Mouse (Mus musculus): Measurements from ENCODE around the gene Cdk11b. TPM values are rescaled to one million over a fixed set of nuclear protein-coding genes. Genes with fewer than 3 reads are reported as not detected.
A peak's percentile ranks its signal among the peaks of the same experiment; 100 is the strongest.
"Not testable (repeated sequence)": the region's sequence is repeated elsewhere in the genome, so short reads cannot be mapped to it uniquely, and the experiment has no call there.

The Cdk11b gene
- polyA plus RNA-seq, 1 experiment from 2014 or later, result 56.2 TPM

DNA sequence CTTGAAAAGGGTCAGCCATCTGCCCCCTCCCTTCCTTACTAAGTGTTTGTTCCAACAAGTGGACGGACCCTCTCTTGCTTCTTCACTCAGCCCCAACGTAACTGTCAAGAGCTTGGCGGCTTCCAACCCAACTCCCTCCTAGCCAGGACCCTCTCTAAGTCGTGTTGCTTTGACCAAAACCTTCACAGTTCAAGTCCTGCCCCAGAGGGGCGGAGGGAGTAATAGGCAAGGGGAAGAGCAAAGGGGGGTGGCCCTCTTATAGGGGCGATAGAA lies 29.5 kb downstream of the Cdk11b start:
- Histone ChIP-seq H3K27ac (no peak overlapping the region), H3K4me3 (0 out of 2 replicates have a peak overlapping the region, but pooled peaks have one; percentile 38), H3K9ac (no peak overlapping the region), H3K9me3 (no peaks in the 10 kb centered on the region), H3K27me3 (replicated peaks) (peaks cover 61% of the 10 kb centered on the region), H3K4me1 (peaks cover 28% of the 10 kb centered on the region), H3K4me2 (peak overlapping the region; percentile 73), H3K36me3 (replicated peaks) (peaks cover 38% of the 10 kb centered on the region)
- ATAC-seq (replicated peaks), result no peak
- WGBS, result 4% methylated on average over 6 of the region's 6 CpGs

- peak; percentile 48; the same call in 1 of the 2 replicates for ATAC-seq (replicated peaks)
- Histone ChIP-seq H3K4me2 (peak overlapping the region; percentile 73), H3K27ac (no peak overlapping the region), H3K36me3 (replicated peaks) (peaks cover 37% of the 10 kb centered on the region), H3K4me1 (peaks cover 28% of the 10 kb centered on the region), H3K9ac (no peak overlapping the region), H3K4me3 (peak overlapping the region; percentile 21), H3K27me3 (replicated peaks) (peaks cover 61% of the 10 kb centered on the region), H3K9me3 (no peaks in the 10 kb centered on the region)
- 3% methylated on average over 52 of the region's 52 CpGs for WGBS
Measured at GRCm38 (mm10) chr4:155654456-155655298, 30.0 kb downstream of the Cdk11b start.

DNA sequence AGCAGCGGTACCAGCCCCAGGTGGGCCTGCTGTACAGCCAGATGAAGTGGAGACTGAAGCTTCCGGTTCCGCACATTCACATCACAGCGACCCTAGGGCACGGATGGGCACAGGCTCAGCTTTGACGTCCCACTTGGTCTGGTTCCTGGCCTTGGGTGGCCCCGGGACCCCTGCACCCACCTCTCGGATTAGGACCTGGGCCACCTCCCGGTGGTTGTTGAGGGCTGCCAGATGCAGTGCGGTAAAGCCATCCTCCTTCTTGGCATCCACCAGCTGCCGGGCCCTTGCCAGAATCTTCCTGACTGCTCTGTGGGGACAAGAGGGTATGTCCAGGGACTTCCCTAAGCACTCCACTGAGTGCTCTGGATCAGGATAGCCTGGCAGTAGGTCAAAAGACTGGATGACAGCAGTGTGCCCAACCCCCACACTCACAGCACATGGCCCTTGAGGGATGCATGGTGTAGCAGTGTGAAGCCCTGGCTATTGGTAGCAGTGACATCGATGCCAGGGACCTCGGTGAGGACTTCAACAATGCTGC lies 31.6 kb downstream of the Cdk11b start:
- 89% methylated on average over 13 of the region's 13 CpGs for WGBS
- ATAC-seq (replicated peaks), result no peak
- H3K27me3 ChIP-seq (replicated peaks), result peaks cover 55% of the 10 kb centered on the region

DNA sequence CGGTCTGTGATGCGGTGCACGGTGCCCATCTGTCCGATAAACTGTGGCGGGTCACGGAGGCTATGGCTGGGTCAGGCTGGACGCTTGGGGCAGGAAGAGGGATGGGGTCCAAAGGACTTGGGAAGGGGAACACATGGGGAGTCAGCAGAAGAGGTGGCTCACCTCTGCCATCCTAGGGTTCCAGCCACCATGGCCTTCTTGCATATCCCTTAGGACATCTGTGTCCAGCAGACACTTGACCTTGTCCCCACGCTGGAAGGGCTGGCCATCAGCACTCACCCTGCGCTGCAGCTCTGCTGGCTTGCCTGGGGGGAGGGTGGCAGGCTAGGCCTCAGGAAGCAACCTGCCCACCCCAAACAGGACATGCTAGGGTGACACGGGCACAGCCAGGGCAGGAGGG lies 34.3 kb downstream of the Cdk11b start:
- Histone ChIP-seq H3K4me3 (no peak overlapping the region), H3K4me1 (peaks cover 13% of the 10 kb centered on the region), H3K36me3 (replicated peaks) (peaks cover 29% of the 10 kb centered on the region; the same call in 1 of the 2 replicates), H3K27ac (no peak overlapping the region), H3K4me2 (no peak overlapping the region), H3K9me3 (no peaks in the 10 kb centered on the region), H3K9ac (no peak overlapping the region), H3K27me3 (replicated peaks) (peaks cover 28% of the 10 kb centered on the region)
- 89% methylated on average over 10 of the region's 10 CpGs for WGBS
- ATAC-seq (replicated peaks), result no peak

More for the DNA sequence above, 31.6 kb downstream of the Cdk11b start:
- Histone ChIP-seq H3K4me1 (peaks cover 28% of the 10 kb centered on the region), H3K9ac (no peak overlapping the region), H3K27ac (no peak overlapping the region), H3K4me3 (no peak overlapping the region), H3K9me3 (no peaks in the 10 kb centered on the region), H3K36me3 (replicated peaks) (peaks cover 22% of the 10 kb centered on the region; the same call in 1 of the 2 replicates), H3K4me2 (no peak overlapping the region)

GRCm38 (mm10) chr4:155660641-155661040 lies 36.0 kb downstream of the Cdk11b start:
- Histone ChIP-seq H3K27ac (no peak overlapping the region), H3K4me2 (no peak overlapping the region), H3K36me3 (replicated peaks) (peaks cover 32% of the 10 kb centered on the region; the same call in 1 of the 2 replicates), H3K9ac (no peak overlapping the region), H3K27me3 (replicated peaks) (peaks cover 11% of the 10 kb centered on the region), H3K4me1 (no peaks in the 10 kb centered on the region), H3K4me3 (no peak overlapping the region), H3K9me3 (no peaks in the 10 kb centered on the region)
- no peak for ATAC-seq (replicated peaks)
- 92% methylated on average over 12 of the region's 12 CpGs for WGBS

DNA sequence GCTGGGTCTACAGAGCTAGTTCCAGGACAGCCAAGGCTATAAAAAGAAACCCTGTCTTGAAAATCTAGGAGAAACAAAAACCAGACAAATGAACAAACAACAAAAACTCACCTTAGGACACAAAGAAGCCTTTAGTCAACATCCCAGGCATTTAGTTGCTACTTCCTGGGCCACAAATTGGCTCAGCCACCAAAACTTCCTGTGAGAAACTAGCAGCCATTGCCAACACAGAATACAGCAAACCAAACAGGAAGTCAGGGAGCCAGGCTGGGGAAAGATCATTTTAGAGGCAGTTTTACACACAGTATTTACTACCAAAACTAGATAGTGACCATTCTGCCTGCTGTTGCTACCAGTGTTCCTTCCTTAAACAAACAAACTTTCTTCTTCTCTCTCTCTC lies 42.2 kb downstream of the Cdk11b start:
- ATAC-seq (replicated peaks), result no peak
- Histone ChIP-seq H3K4me1 (peaks cover 21% of the 10 kb centered on the region), H3K4me2 (no peak overlapping the region), H3K4me3 (no peak overlapping the region), H3K9ac (no peak overlapping the region), H3K36me3 (replicated peaks) (0 out of 2 replicates have a peak, but pooled peaks cover 12% of the 10 kb centered on the region), H3K27ac (no peak overlapping the region), H3K27me3 (replicated peaks) (no peaks in the 10 kb centered on the region), H3K9me3 (no peaks in the 10 kb centered on the region)

GRCm38 (mm10) chr4:155668689-155669597 lies 44.3 kb downstream of the Cdk11b start, which contains the start of gene Mib2:
Gene Mib2 (minus strand): TSS chr4:155669198.
- Histone ChIP-seq H3K9ac (peak within 1 kb of the TSS; percentile 95), H3K27ac (peak within 1 kb of the TSS; percentile 87), H3K27me3 (replicated peaks) (no peaks in the 10 kb centered on the region), H3K4me2 (peak within 1 kb of the TSS; percentile 94), H3K36me3 (replicated peaks) (0 out of 2 replicates have a peak, but pooled peaks cover 3% of the 10 kb centered on the region), H3K4me1 (peaks cover 21% of the 10 kb centered on the region), H3K9me3 (no peaks in the 10 kb centered on the region), H3K4me3 (peak within 1 kb of the TSS; percentile 98)
- ATAC-seq (replicated peaks), result peak; percentile 99
- WGBS, result under 1% methylated on average over 73 of the region's 73 CpGs

DNA sequence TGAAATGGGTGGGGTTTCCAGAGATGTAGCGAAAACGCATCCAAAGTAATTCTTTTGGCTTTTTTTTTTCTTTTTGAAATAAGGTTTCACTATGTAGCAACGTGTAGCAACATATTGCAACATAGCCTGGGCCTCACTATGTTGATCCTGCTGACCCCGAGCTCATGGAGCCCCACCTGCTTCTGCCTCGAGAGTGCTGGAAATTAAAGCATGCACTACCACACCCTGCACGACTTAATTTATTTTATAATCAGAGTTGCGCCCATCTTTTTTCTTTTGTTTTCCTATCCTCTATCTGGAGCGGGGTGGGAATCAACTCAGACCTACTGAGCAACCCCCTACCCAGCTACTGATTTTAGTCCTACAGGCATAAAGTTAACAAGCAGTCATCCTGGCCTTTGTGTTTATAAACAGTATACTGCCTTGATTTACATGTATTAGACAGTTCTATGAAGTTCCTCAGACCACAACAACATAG lies 45.0 kb downstream of the Cdk11b start:
- 1% methylated on average over 8 of the region's 8 CpGs for WGBS
- Histone ChIP-seq H3K9me3 (no peaks in the 10 kb centered on the region), H3K27me3 (replicated peaks) (no peaks in the 10 kb centered on the region), H3K4me2 (peak overlapping the region; percentile 94), H3K27ac (peak overlapping the region; percentile 87; the same call in 1 of the 2 replicates), H3K36me3 (replicated peaks) (0 out of 2 replicates have a peak, but pooled peaks cover 3% of the 10 kb centered on the region), H3K4me1 (peaks cover 21% of the 10 kb centered on the region), H3K4me3 (peak overlapping the region; percentile 98), H3K9ac (peak overlapping the region; percentile 95; the same call in 1 of the 2 replicates)
- peak; percentile 38 for ATAC-seq (replicated peaks)

DNA sequence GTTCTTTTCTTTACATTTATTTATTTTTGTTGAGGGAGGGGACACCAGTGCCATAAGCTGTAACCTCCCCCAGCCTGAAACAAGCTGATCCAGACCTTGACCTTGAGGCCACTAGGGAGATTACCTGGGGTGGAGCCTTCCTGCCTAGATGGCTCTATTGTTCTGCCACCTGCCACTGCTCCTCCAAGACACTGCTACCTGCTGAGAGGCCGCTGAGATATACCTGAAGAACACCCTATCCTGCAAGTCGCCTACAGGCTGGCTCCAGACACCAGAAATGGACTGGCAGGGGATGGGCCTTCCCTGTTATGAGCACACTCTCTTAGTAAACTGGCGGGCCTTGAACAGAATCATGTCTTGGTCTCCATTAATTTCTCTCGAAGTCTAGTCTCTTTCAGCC lies 45.6 kb downstream of the Cdk11b start:
- 61% methylated on average over 4 of the region's 4 CpGs for WGBS
- not testable (repeated sequence) for H3K4me3 ChIP-seq; H3K4me2 ChIP-seq; H3K36me3 ChIP-seq (replicated peaks); H3K27ac ChIP-seq; H3K9me3 ChIP-seq; ATAC-seq (replicated peaks); H3K27me3 ChIP-seq (replicated peaks); H3K9ac ChIP-seq
- peaks cover 21% of the 10 kb centered on the region for H3K4me1 ChIP-seq

GRCm38 (mm10) chr4:155672082-155672481 lies 47.4 kb downstream of the Cdk11b start:
- Histone ChIP-seq H3K36me3 (replicated peaks) (no peaks in the 10 kb centered on the region), H3K27ac (no peak overlapping the region), H3K4me2 (no peak overlapping the region), H3K27me3 (replicated peaks) (no peaks in the 10 kb centered on the region), H3K4me1 (peaks cover 15% of the 10 kb centered on the region), H3K4me3 (no peak overlapping the region), H3K9ac (no peak overlapping the region), H3K9me3 (no peaks in the 10 kb centered on the region)
- ATAC-seq (replicated peaks), result no peak
- 59% methylated on average over 2 of the region's 2 CpGs for WGBS

- no peak overlapping the region for H3K9ac ChIP-seq
- no peaks in the 10 kb centered on the region for H3K36me3 ChIP-seq (replicated peaks)
- WGBS, result 79% methylated on average over 2 of the region's 2 CpGs
- no peaks in the 10 kb centered on the region for H3K9me3 ChIP-seq
- no peaks in the 10 kb centered on the region for H3K4me1 ChIP-seq
- ATAC-seq (replicated peaks), result no peak
- H3K27me3 ChIP-seq (replicated peaks), result no peaks in the 10 kb centered on the region
- H3K4me3 ChIP-seq, result no peak overlapping the region
- no peak overlapping the region for H3K4me2 ChIP-seq
- no peak overlapping the region for H3K27ac ChIP-seq
Measured at GRCm38 (mm10) chr4:155675991-155676390, 51.3 kb downstream of the Cdk11b start.
